Mouse (Mus musculus): ENCODE results near the gene Klkb1. TPM values are rescaled to one million over a fixed set of nuclear protein-coding genes. Genes with fewer than 3 reads are reported as not detected.
A peak's percentile ranks its signal among the peaks of the same experiment; 100 is the strongest.

The Klkb1 gene
- polyA plus RNA-seq, 1 experiment from 2014 or later, result 0.04 TPM

GRCm38 (mm10) chr8:45310967-45311366 is 16.3 kb upstream of the Klkb1 start:
- Histone ChIP-seq H3K9ac (no peak overlapping the region), H3K9me3 (no peaks in the 10 kb centered on the region), H3K27ac (replicated peaks) (no peak overlapping the region), H3K4me3 (no peak overlapping the region), H3K27me3 (no peaks in the 10 kb centered on the region), H3K4me2 (no peak overlapping the region), H3K4me1 (replicated peaks) (no peaks in the 10 kb centered on the region), H3K36me3 (no peaks in the 10 kb centered on the region)
- 87% methylated on average over 4 of the region's 4 CpGs for WGBS
- ATAC-seq (ENCODE audit: low FRiP score, low read depth), result no peak

GRCm38 (mm10) chr8:45308366-45308765 is 13.7 kb upstream of the Klkb1 start, which contains the start of gene Gm45753:
Gene Gm45753, minus strand, starts transcription at chr8:45308466.
- H3K4me1 ChIP-seq (replicated peaks), result no peaks in the 10 kb centered on the region
- H3K36me3 ChIP-seq, result no peaks in the 10 kb centered on the region
- ATAC-seq (ENCODE audit: low FRiP score, low read depth), result no peak
- H3K9ac ChIP-seq, result no peak within 1 kb of the TSS
- H3K27ac ChIP-seq (replicated peaks), result no peak within 1 kb of the TSS
- H3K27me3 ChIP-seq, result no peaks in the 10 kb centered on the region
- WGBS, result 94% methylated on average over 13 of the region's 13 CpGs
- no peaks in the 10 kb centered on the region for H3K9me3 ChIP-seq
- H3K4me3 ChIP-seq, result no peak within 1 kb of the TSS
- H3K4me2 ChIP-seq, result no peak within 1 kb of the TSS

GRCm38 (mm10) chr8:45305479-45305878 is 10.8 kb upstream of the Klkb1 start:
- ATAC-seq (ENCODE audit: low FRiP score, low read depth), result no peak
- WGBS, result 71% methylated on average over 1 of the region's 1 CpGs

GRCm38 (mm10) chr8:45304354-45304753 is 9.7 kb upstream of the Klkb1 start:
- H3K4me3 ChIP-seq, result no peak overlapping the region
- no peaks in the 10 kb centered on the region for H3K9me3 ChIP-seq
- no peaks in the 10 kb centered on the region for H3K36me3 ChIP-seq
- no peak overlapping the region for H3K27ac ChIP-seq (replicated peaks)
- no peaks in the 10 kb centered on the region for H3K27me3 ChIP-seq
- no peaks in the 10 kb centered on the region for H3K4me1 ChIP-seq (replicated peaks)
- no peak for ATAC-seq (ENCODE audit: low FRiP score, low read depth)
- H3K4me2 ChIP-seq, result no peak overlapping the region
- no peak overlapping the region for H3K9ac ChIP-seq
- WGBS, result 96% methylated on average over 3 of the region's 3 CpGs

More at GRCm38 (mm10) chr8:45305479-45305878, 10.8 kb upstream of the Klkb1 start:
- H3K27ac ChIP-seq (replicated peaks), result no peak overlapping the region
- no peaks in the 10 kb centered on the region for H3K4me1 ChIP-seq (replicated peaks)
- H3K36me3 ChIP-seq, result no peaks in the 10 kb centered on the region
- H3K9me3 ChIP-seq, result no peaks in the 10 kb centered on the region
- H3K9ac ChIP-seq, result no peak overlapping the region
- no peak overlapping the region for H3K4me2 ChIP-seq
- H3K4me3 ChIP-seq, result no peak overlapping the region
- no peaks in the 10 kb centered on the region for H3K27me3 ChIP-seq

GRCm38 (mm10) chr8:45302390-45302789 is 7.7 kb upstream of the Klkb1 start:
- Histone ChIP-seq H3K9ac (no peak overlapping the region), H3K36me3 (no peaks in the 10 kb centered on the region), H3K9me3 (no peaks in the 10 kb centered on the region), H3K27me3 (no peaks in the 10 kb centered on the region), H3K4me2 (no peak overlapping the region), H3K4me3 (no peak overlapping the region), H3K4me1 (replicated peaks) (no peaks in the 10 kb centered on the region), H3K27ac (replicated peaks) (no peak overlapping the region)
- ATAC-seq (ENCODE audit: low FRiP score, low read depth), result 0 out of 2 replicates have a peak, but pooled peaks have one; percentile 27
- 63% methylated on average over 8 of the region's 8 CpGs for WGBS

GRCm38 (mm10) chr8:45295276-45295675 is 617 bp upstream of the Klkb1 start:
- H3K9me3 ChIP-seq, result no peaks in the 10 kb centered on the region
- ATAC-seq (ENCODE audit: low FRiP score, low read depth), result no peak
- no peak overlapping the region for H3K27ac ChIP-seq (replicated peaks)
- no peak overlapping the region for H3K4me3 ChIP-seq
- no peaks in the 10 kb centered on the region for H3K4me1 ChIP-seq (replicated peaks)
- 90% methylated on average over 6 of the region's 6 CpGs for WGBS
- H3K4me2 ChIP-seq, result no peak overlapping the region
- no peaks in the 10 kb centered on the region for H3K27me3 ChIP-seq
- no peaks in the 10 kb centered on the region for H3K36me3 ChIP-seq
- H3K9ac ChIP-seq, result no peak overlapping the region

GRCm38 (mm10) chr8:45291790-45292189 is 2.9 kb downstream of the Klkb1 start:
- Histone ChIP-seq H3K9me3 (no peaks in the 10 kb centered on the region), H3K9ac (no peak overlapping the region), H3K4me2 (no peak overlapping the region), H3K36me3 (no peaks in the 10 kb centered on the region), H3K4me1 (replicated peaks) (no peaks in the 10 kb centered on the region), H3K4me3 (no peak overlapping the region), H3K27ac (replicated peaks) (no peak overlapping the region), H3K27me3 (no peaks in the 10 kb centered on the region)
- no peak for ATAC-seq (ENCODE audit: low FRiP score, low read depth)
- 86% methylated on average over 2 of the region's 2 CpGs for WGBS

- Histone ChIP-seq H3K27ac (replicated peaks) (no peak overlapping the region), H3K9ac (no peak overlapping the region), H3K4me3 (no peak overlapping the region), H3K4me2 (no peak overlapping the region), H3K27me3 (no peaks in the 10 kb centered on the region), H3K4me1 (replicated peaks) (no peaks in the 10 kb centered on the region), H3K9me3 (no peaks in the 10 kb centered on the region), H3K36me3 (no peaks in the 10 kb centered on the region)
- no peak for ATAC-seq (ENCODE audit: low FRiP score, low read depth)
- 82% methylated on average over 8 of the region's 8 CpGs for WGBS
Observed at GRCm38 (mm10) chr8:45281630-45282029, 13.0 kb downstream of the Klkb1 start.

- Histone ChIP-seq H3K27me3 (no peaks in the 10 kb centered on the region), H3K9me3 (no peaks in the 10 kb centered on the region), H3K4me1 (replicated peaks) (no peaks in the 10 kb centered on the region), H3K27ac (replicated peaks) (no peak overlapping the region), H3K9ac (no peak overlapping the region), H3K4me2 (no peak overlapping the region), H3K4me3 (no peak overlapping the region), H3K36me3 (no peaks in the 10 kb centered on the region)
- ATAC-seq (ENCODE audit: low FRiP score, low read depth), result no peak
- WGBS, result 82% methylated on average over 3 of the region's 3 CpGs
Observed at GRCm38 (mm10) chr8:45277453-45277852, 17.2 kb downstream of the Klkb1 start.

- Histone ChIP-seq H3K9ac (no peak overlapping the region), H3K27me3 (no peaks in the 10 kb centered on the region), H3K9me3 (no peaks in the 10 kb centered on the region), H3K4me3 (no peak overlapping the region), H3K4me2 (no peak overlapping the region), H3K4me1 (replicated peaks) (no peaks in the 10 kb centered on the region), H3K36me3 (no peaks in the 10 kb centered on the region), H3K27ac (replicated peaks) (no peak overlapping the region)
- 72% methylated on average over 4 of the region's 4 CpGs for WGBS
- no peak for ATAC-seq (ENCODE audit: low FRiP score, low read depth)
Observed at GRCm38 (mm10) chr8:45274317-45274716, 20.3 kb downstream of the Klkb1 start.

- Histone ChIP-seq H3K9ac (no peak overlapping the region), H3K36me3 (no peaks in the 10 kb centered on the region), H3K4me2 (no peak overlapping the region), H3K4me3 (no peak overlapping the region), H3K27ac (replicated peaks) (no peak overlapping the region), H3K27me3 (no peaks in the 10 kb centered on the region), H3K4me1 (replicated peaks) (no peaks in the 10 kb centered on the region), H3K9me3 (no peaks in the 10 kb centered on the region)
- no peak for ATAC-seq (ENCODE audit: low FRiP score, low read depth)
Observed at GRCm38 (mm10) chr8:45269056-45269455, 25.6 kb downstream of the Klkb1 start.

- no peaks in the 10 kb centered on the region for H3K9me3 ChIP-seq
- no peaks in the 10 kb centered on the region for H3K36me3 ChIP-seq
- no peaks in the 10 kb centered on the region for H3K27me3 ChIP-seq
- H3K4me3 ChIP-seq, result no peak overlapping the region
- H3K4me1 ChIP-seq (replicated peaks), result no peaks in the 10 kb centered on the region
- no peak for ATAC-seq (ENCODE audit: low FRiP score, low read depth)
- H3K27ac ChIP-seq (replicated peaks), result no peak overlapping the region
- H3K4me2 ChIP-seq, result no peak overlapping the region
- H3K9ac ChIP-seq, result no peak overlapping the region
Observed at GRCm38 (mm10) chr8:45268485-45268884, 26.2 kb downstream of the Klkb1 start.

GRCm38 (mm10) chr8:45267611-45268391 is 26.9 kb downstream of the Klkb1 start:
- Histone ChIP-seq H3K9ac (no peak overlapping the region), H3K4me3 (no peak overlapping the region), H3K4me2 (no peak overlapping the region), H3K27ac (replicated peaks) (no peak overlapping the region), H3K27me3 (no peaks in the 10 kb centered on the region), H3K9me3 (no peaks in the 10 kb centered on the region), H3K4me1 (replicated peaks) (no peaks in the 10 kb centered on the region), H3K36me3 (no peaks in the 10 kb centered on the region)
- WGBS, result 84% methylated on average over 4 of the region's 4 CpGs
- no peak for ATAC-seq (ENCODE audit: low FRiP score, low read depth)
